Mouse (Mus musculus) c-Kit-negative CD71-positive TER-119-positive erythroid progenitor cells, embryonic 14.5 days (primary cell): ENCODE data around the gene Txlnb.
"Not testable (repeated sequence)": the region's sequence is repeated elsewhere in the genome, so short reads cannot be mapped to it uniquely, and the experiment has no call there.

ENCODE experiments used
- DNase-seq: peaks from one replicate; pipeline ENCODE4 v3.0.0-alpha.2; 2013; ENCODE audit warnings: low read depth, low spot score

Gene Txlnb

GRCm38 (mm10) chr10:17795767-17796631 is at the start of gene Txlnb:
Gene Txlnb (plus strand): TSS chr10:17796226.
- DNase-seq, result no peak

GRCm38 (mm10) chr10:17752478-17752877 is 43.5 kb upstream of the Txlnb start:
- no peak for DNase-seq

GRCm38 (mm10) chr10:17759772-17760171 is 36.3 kb upstream of the Txlnb start:
- DNase-seq, result no peak

- DNase-seq, result no peak
Measured at GRCm38 (mm10) chr10:17760750-17761613, 35.0 kb upstream of the Txlnb start.

GRCm38 (mm10) chr10:17761652-17762051 is 34.4 kb upstream of the Txlnb start:
- no peak for DNase-seq

- no peak for DNase-seq
Measured at GRCm38 (mm10) chr10:17762946-17763345, 33.1 kb upstream of the Txlnb start.

GRCm38 (mm10) chr10:17769856-17770255 is 26.2 kb upstream of the Txlnb start:
- DNase-seq, result no peak

- DNase-seq, result no peak
Measured at GRCm38 (mm10) chr10:17772364-17772763, 23.7 kb upstream of the Txlnb start.

- no peak for DNase-seq
Measured at GRCm38 (mm10) chr10:17774366-17774765, 21.7 kb upstream of the Txlnb start.

GRCm38 (mm10) chr10:17775079-17775478 is 20.9 kb upstream of the Txlnb start:
- no peak for DNase-seq

GRCm38 (mm10) chr10:17776684-17777083 is 19.3 kb upstream of the Txlnb start:
- not testable (repeated sequence) for DNase-seq

- no peak for DNase-seq
Measured at GRCm38 (mm10) chr10:17786771-17787170, 9.3 kb upstream of the Txlnb start.

- no peak for DNase-seq
Measured at GRCm38 (mm10) chr10:17787938-17788337, 8.1 kb upstream of the Txlnb start.

- DNase-seq, result no peak
Measured at GRCm38 (mm10) chr10:17788347-17788746, 7.7 kb upstream of the Txlnb start.

- no peak for DNase-seq
Measured at GRCm38 (mm10) chr10:17793926-17794325, 2.1 kb upstream of the Txlnb start.

GRCm38 (mm10) chr10:17794443-17794842 is 1.6 kb upstream of the Txlnb start:
- DNase-seq, result no peak

GRCm38 (mm10) chr10:17795227-17795626 is 799 bp upstream of the Txlnb start:
- no peak for DNase-seq

- DNase-seq, result no peak
Measured at GRCm38 (mm10) chr10:17796846-17797631, 1.0 kb downstream of the Txlnb start.

- no peak for DNase-seq
Measured at GRCm38 (mm10) chr10:17797681-17798080, 1.7 kb downstream of the Txlnb start.

- no peak for DNase-seq
Measured at GRCm38 (mm10) chr10:17801788-17802187, 5.8 kb downstream of the Txlnb start.

- DNase-seq, result no peak
Measured at GRCm38 (mm10) chr10:17808526-17808925, 12.5 kb downstream of the Txlnb start.

- no peak for DNase-seq
Measured at GRCm38 (mm10) chr10:17815052-17815451, 19.0 kb downstream of the Txlnb start.
